Mouse (Mus musculus): ENCODE results near the gene Erbb3.
A peak's percentile ranks its signal among the peaks of the same experiment; 100 is the strongest.

Gene Erbb3

GRCm38 (mm10) chr10:128612433-128613153 is 23.1 kb upstream of the Erbb3 start:
- DNase-seq (ENCODE audit: low spot score in 2 of 2): peak; percentile 40 to 70

DNA sequence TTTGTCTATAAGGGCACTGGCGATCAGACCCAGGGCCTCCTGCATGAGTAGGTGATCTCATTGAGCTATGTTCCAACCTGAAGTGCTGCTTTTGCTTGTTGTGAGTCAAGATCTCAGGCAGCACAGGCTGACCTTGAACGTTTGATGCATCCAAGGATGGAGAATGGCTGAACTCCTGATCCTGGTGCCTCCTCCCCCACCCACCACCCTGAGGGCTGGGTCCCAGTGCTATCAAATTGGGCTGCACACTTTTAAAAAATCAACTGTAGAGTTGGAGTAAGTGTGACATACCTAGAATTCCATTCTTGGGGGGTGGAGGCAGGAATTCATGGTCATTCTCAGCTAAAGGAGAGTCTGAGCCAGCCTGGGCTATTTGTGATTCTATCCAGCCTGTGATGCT is 17.0 kb upstream of the Erbb3 start:
- no peak for DNase-seq (ENCODE audit: low spot score in 2 of 2)

DNA sequence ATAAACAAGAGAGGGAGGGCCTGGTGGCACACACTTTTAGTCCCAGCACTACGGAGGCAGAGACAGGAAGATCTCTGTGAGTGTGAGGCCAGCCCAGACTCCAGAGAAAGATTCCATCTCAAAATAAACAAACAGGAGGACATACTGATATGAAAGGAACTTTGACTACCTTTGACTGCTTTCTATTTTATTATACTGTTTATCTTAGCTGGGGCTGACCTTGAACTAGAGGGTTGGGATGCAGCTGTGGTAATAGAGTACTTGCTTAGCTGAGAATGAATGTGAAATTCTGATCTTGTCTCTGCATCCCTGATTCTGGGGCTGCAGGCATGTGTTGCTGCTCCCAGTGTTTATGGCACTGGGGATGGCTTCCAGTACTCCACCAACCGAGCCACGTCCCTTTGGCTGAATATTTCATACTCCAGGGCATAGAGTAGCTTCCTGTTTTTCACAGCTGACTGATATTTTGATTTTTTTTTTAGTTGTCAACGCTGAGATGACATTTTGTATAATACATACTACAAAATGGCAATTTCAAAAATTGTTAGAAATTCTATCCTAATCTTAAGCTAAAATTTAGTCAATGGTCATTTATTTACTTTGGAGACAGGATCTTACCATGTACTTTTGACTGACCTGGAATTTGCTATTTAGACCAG is 13.1 kb upstream of the Erbb3 start:
- no peak for DNase-seq (ENCODE audit: low spot score in 2 of 2)

DNA sequence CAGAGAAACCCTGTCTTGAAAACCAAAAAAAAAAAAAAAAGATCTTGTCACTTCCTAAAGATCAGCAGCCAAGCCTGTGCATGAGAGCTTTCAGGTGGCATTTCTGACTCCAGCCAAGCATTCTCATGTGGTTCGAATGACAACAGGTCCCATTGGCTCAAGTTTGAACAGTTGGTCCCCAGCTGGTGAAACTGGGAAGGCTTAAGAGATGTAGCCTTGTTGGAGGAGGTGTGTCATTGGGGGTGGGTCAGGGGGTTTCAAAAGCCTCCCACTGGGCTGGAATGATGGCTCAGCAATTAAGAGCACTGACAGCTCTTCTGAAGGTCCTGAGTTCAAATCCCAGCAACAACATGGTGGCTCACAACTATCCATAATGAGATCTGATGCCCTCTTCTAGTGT is 12.0 kb upstream of the Erbb3 start:
- DNase-seq (ENCODE audit: low spot score in 2 of 2): no peak

DNA sequence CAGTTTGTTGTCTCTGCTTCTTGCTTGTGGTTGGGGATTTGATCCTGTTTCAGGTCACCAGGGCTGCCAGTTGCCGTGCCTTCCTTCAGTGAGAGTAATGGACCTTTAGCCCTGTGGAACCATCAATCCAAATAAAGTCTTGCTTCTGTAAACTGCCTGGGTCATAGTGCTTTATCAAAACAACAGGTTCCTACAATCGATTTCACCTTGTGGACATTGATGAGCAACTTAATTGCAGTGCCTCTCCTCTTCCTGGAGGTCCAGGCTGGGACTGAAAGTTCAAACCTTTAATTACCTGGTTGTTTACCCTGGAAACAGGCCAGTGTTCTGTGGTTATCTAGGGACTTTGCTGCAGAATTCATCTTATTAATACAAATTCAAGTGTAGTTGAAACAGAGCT is 9.0 kb upstream of the Erbb3 start:
- DNase-seq (ENCODE audit: low spot score in 2 of 2): no peak

GRCm38 (mm10) chr10:128592797-128593196 is 3.3 kb upstream of the Erbb3 start:
- no peak for DNase-seq (ENCODE audit: low spot score in 2 of 2)

- DNase-seq (ENCODE audit: low spot score in 2 of 2): no peak
These were observed 2.0 kb upstream of the Erbb3 start for GRCm38 (mm10) chr10:128591436-128591835.

DNA sequence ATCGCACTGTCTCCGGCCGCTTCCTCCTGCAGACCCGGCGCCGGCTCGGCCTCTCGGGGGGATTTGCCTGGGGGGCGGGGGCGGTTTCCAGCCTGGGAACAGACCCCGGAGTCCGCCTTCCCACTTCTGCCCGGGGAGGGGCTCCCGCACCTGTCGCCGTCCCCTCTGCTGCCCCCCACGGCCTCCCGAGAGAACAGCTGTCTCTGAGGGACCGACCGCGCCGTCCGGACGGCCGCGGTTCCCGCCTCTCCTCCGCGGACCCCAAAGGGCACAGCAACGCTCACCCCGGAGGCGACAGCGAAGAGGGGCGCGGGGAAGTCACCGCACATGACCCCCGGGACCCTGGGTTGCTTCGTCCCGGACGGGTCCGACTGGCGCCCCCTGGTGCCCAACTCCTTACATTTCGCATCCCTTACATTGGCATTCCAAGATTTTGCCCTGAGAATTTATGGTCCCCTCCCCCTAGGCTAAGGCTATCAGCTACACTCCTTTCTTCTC is 790 bp upstream of the Erbb3 start:
- no peak for DNase-seq (ENCODE audit: low spot score in 2 of 2)

- no peak for DNase-seq (ENCODE audit: low spot score in 2 of 2)
These were observed 533 bp downstream of the Erbb3 start for GRCm38 (mm10) chr10:128588775-128589463.

DNA sequence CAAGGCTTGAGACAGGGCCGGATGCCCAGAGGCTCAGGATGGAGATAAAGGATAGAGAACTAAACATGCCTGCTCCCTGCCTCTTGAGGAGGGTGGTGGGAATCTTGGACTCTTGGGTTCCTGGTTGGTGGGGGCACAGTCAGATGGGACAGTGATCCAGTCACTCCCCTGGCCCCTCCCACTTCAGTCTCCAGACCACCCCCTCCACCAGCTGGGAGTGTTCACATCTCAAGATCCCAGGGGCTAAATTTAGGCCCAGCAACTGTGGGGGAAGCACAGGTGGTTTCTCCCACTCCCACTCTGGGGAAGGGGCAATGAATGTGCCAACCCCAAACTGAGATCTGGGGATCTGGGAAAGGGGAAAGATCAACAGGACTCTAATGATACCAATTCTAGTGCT is 1.3 kb downstream of the Erbb3 start:
- no peak for DNase-seq (ENCODE audit: low spot score in 2 of 2)

GRCm38 (mm10) chr10:128587697-128588096 is 1.8 kb downstream of the Erbb3 start:
- no peak for DNase-seq (ENCODE audit: low spot score in 2 of 2)

DNA sequence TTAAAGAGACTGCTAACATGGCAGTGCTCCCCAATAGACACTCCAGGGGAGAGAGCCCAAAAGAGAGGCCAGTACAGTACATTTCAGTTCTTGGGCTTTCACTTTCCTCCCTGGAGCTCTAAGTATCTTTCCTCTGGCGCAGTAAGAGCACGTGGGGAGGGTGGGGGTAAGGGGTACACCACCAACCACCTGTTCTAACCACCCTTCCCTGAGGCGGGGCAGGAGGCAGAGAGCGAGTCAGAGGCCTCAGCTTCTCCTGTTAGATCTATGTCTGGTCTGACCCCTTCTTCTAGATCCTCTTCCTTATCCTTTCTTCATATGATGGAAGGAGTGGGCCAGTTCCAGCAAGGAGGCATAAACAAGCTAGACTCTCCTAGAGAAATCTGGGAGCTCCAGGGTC is 2.3 kb downstream of the Erbb3 start:
- DNase-seq (ENCODE audit: low spot score in 2 of 2): no peak

- no peak for DNase-seq (ENCODE audit: low spot score in 2 of 2)
These were observed 2.9 kb downstream of the Erbb3 start for GRCm38 (mm10) chr10:128586546-128586945.

DNA sequence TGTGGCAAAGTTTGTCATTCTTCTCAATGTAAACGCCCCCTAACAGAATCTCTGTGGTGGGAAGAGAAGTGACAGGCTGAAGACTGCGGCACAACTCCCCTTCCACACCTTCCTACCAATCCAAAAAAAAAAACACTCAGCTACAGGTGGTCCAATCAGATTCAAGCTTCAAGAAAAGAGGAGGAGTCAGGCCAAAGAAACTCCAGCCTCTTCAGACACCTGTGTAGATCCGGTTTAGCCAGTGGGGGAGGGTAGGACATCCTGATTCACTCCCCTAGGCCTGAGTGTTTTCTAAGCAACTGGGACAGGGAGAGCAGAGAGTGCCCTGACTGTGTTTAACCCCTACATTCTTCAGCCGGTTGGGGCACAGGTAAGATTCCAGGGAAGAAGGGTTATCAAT is 5.1 kb downstream of the Erbb3 start:
- DNase-seq (ENCODE audit: low spot score in 2 of 2): no peak

DNA sequence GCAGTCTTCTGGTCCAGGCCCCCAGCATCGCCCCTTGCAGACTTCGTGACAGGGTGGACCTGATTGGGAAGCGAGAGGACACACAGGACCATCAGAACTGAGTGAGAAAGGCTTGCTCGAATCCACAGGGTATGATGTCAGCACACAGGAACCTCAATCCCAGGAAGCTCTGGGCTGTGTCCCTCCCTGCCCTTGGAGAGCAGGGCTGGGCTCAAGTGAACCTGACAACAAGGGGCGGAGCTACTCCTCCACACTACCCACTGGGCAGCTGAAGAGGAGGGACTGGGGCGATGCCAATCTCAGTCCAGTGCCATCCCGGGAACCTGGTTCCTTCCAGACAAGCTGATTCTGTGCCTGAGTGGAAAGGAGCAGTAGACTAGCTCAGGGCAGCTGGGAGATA is 5.8 kb downstream of the Erbb3 start:
- DNase-seq (ENCODE audit: low spot score in 2 of 2): no peak

- DNase-seq (ENCODE audit: low spot score in 2 of 2): no peak
These were observed 9.7 kb downstream of the Erbb3 start for GRCm38 (mm10) chr10:128579731-128580130.

DNA sequence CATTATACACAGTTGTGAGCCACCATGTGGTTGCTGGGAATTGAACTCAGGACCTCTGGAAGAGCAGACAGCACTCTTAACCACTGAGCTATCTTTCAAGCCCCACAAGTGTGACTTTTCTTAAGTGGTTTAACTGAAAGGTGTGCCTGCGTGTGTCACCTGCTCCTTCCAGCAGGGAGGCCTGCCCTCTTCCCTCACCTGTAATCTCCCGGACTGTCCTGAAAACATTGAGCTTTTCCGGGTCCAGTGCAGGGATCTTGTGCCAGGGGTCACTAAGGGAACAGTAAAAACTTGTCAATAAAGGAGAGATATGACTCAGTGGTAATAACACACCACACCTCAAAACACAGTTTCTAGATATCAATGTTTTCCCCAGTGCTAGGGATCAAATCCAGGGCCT is 10.2 kb downstream of the Erbb3 start:
- DNase-seq (ENCODE audit: low spot score in 2 of 2): no peak

DNA sequence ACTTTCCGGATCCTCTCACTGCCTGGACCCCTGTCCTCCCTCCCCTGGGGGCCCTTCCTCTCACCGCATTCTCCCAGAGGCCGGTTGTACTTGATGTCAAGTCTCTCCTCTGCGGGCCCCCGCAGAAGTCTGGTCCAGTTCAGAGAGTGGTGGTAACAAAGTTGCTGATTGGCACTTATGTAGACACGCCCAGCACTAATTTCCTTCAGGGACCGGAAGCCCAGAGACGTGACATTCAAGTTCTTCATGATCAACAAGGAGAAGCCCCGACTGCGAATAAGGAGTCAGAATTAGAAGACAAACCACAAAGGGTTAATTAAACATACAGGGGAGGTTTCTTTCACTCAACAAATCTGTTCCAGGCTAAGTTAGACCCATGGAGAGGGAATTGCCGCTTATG is 11.1 kb downstream of the Erbb3 start:
- DNase-seq (ENCODE audit: low spot score in 2 of 2): no peak

DNA sequence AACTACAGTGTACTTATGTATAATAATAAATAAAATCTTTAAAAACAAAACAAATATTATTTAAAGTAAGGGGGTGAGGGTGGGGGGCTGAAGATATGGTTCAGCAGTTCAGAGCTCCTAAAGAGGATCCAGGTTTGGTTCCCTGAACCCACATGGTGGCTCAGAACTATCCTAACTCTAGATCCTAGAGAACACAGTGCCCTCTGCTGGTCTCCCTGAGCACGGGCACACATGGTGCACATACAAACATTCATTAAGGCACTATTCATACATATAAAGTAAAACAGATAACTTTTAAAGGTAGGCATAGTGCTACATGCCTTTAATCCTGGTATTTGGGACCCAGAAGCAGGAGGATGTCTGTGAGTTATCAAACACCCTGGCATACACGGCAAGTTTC is 14.4 kb downstream of the Erbb3 start:
- no peak for DNase-seq (ENCODE audit: low spot score in 2 of 2)

GRCm38 (mm10) chr10:128565788-128566531 is 23.5 kb downstream of the Erbb3 start, which contains the start of gene Pa2g4:
Gene Pa2g4 (minus strand): TSS chr10:128565987.
- DNase-seq (ENCODE audit: low spot score in 2 of 2): peak; percentile 94 to 98

DNA sequence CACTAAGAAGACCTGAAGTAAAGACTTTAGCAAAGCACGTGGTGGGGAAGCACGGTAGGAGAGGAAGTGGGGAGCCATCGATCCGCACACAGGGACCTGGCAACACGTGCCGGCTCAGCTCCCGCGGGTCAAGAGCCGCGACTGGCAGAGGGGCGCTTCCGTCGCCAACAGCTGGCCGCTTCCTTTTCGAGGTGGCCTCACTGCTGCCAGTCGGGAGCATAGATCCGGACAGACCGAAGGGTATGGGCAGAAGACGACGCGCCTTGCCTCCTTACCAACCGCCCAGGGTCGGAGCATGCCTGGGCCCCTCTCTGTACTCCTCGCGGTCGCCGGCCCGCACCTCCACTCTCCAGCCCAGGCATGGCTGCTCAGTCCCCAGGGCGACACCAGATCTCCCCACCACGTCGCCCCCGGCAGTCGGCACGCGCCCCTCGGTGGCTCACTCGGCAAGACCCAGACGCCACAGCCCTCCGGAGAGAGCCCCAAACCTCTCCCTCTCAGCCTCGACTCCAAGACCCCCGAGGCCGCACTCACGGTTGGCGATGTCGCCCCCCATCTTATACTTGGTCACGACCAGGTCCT is 24.2 kb downstream of the Erbb3 start:
- DNase-seq (ENCODE audit: low spot score in 2 of 2): no peak

- DNase-seq (ENCODE audit: low spot score in 2 of 2): no peak
These were observed 25.9 kb downstream of the Erbb3 start for GRCm38 (mm10) chr10:128563544-128563943.
